Mouse (Mus musculus) embryonic facial prominence, embryonic 13.5 days (tissue): ENCODE results near the gene Lrig1. TPM values are rescaled to one million over a fixed set of nuclear protein-coding genes. Genes with fewer than 3 reads are reported as not detected.
"Not testable (repeated sequence)": the region's sequence is repeated elsewhere in the genome, so short reads cannot be mapped to it uniquely, and the experiment has no call there.

Source experiments
- ATAC-seq: fragments of 200-750 bp; cut with Nextera tagmentation; 2 replicates; pipeline ENCODE4 v1.8.0; 2017; ENCODE audit warnings: low read depth; ENCODE audit not compliant: insufficient number of reproducible peaks, insufficient read depth, low FRiP score, low TSS enrichment
- H3K27ac ChIP-seq: fragments of 300-500 bp; sonication (generic); 2 replicates; pipeline ENCODE4 v1.5.1; 2015; ENCODE audit warnings: moderate library complexity, mild to moderate bottlenecking, inconsistent platforms
- H3K27me3 ChIP-seq: fragments of 300-500 bp; sonication (generic); 2 replicates; pipeline ENCODE4 v1.6.1; 2015; ENCODE audit warnings: mild to moderate bottlenecking, inconsistent platforms
- H3K36me3 ChIP-seq: fragments of 300-500 bp; sonication (generic); 2 replicates; pipeline ENCODE4 v1.6.1; 2015; ENCODE audit warnings: mild to moderate bottlenecking, inconsistent platforms
- H3K4me1 ChIP-seq: fragments of 300-500 bp; sonication (generic); 2 replicates; pipeline ENCODE4 v1.6.1; 2015; ENCODE audit warnings: inconsistent platforms
- H3K4me2 ChIP-seq: fragments of 300-500 bp; sonication (generic); 2 replicates; pipeline ENCODE4 v1.6.1; 2015; ENCODE audit warnings: moderate library complexity, mild to moderate bottlenecking, inconsistent platforms
- H3K4me3 ChIP-seq: fragments of 300-500 bp; sonication (generic); 2 replicates; pipeline ENCODE4 v1.5.1; 2015; ENCODE audit warnings: mild to moderate bottlenecking, inconsistent platforms
- H3K9ac ChIP-seq: fragments of 300-500 bp; sonication (generic); 2 replicates; pipeline ENCODE4 v1.6.1; 2015; ENCODE audit warnings: mild to moderate bottlenecking, inconsistent platforms
- H3K9me3 ChIP-seq: fragments of 300-500 bp; sonication (generic); 2 replicates; pipeline ENCODE4 v1.6.1; 2016; ENCODE audit warnings: inconsistent platforms
- WGBS: fragments of 180-500 bp; shearing (Covaris S2); methylation state at CpG from one replicate; pipeline ENCODE4 v1.1.7; 2015; ENCODE audit warnings: mixed read lengths; 5-methylcytosine and 5-hydroxymethylcytosine counted together
- microRNA-seq: library from miRNA; unstranded; fragments of <30 nt; microRNA quantifications from one replicate; pipeline ENCODE4, GENCODE M21; 2016
- polyA plus RNA-seq: library from polyadenylated mRNA; unstranded; fragments of >200 nt; fragmentation: Nextera tagmentation; extraction: Ambion mirVana; gene quantifications from 2 replicates; pipeline ENCODE4 v1.2.1, GENCODE M21; 2015

Gene Lrig1
- polyA plus RNA-seq, 1 experiment from 2014 or later: 17.4 TPM

GRCm38 (mm10) chr6:94561346-94561745 is 138.6 kb downstream of the Lrig1 start:
- Histone ChIP-seq H3K27me3 (peaks cover 58% of the 10 kb centered on the region), H3K27ac (no peak overlapping the region), H3K36me3 (no peaks in the 10 kb centered on the region), H3K4me1 (peaks cover 4% of the 10 kb centered on the region; the same call in 1 of the 2 replicates), H3K9me3 (no peaks in the 10 kb centered on the region), H3K9ac (no peak overlapping the region), H3K4me3 (no peak overlapping the region), H3K4me2 (no peak overlapping the region)
- ATAC-seq: no peak
- 16% methylated on average over 1 of the region's 1 CpGs for WGBS

- H3K4me3 ChIP-seq: no peak overlapping the region
- H3K27ac ChIP-seq: no peak overlapping the region
- no peak for ATAC-seq
- no peaks in the 10 kb centered on the region for H3K36me3 ChIP-seq
- H3K27me3 ChIP-seq: peaks cover 55% of the 10 kb centered on the region
- H3K4me1 ChIP-seq: peaks cover 4% of the 10 kb centered on the region; the same call in 1 of the 2 replicates
- H3K4me2 ChIP-seq: no peak overlapping the region
- no peak overlapping the region for H3K9ac ChIP-seq
- 84% methylated on average over 1 of the region's 1 CpGs for WGBS
- H3K9me3 ChIP-seq: no peaks in the 10 kb centered on the region
Measured at GRCm38 (mm10) chr6:94560896-94561295, 139.1 kb downstream of the Lrig1 start.

DNA sequence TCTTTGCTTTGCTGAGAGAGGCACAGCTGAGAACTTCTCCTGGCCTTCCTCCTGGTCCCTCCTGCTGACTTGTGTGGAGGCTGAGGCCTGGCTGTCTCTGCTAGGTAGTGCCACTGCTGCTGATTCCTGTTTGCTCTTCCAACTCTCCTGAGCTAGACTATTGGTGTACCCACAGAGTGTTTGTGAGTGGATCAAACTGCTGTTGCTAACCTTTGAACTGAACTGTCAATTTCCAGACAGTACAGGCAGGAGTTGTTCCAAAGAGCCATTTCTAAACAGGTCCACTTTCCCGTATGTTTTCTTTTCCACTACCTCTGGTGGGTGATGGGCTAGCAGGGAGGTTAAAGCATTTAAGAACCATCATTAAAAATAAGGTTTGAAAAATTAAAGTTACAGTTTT is 141.4 kb downstream of the Lrig1 start:
- H3K9ac ChIP-seq, H3K4me1 ChIP-seq, H3K27ac ChIP-seq, H3K36me3 ChIP-seq, H3K4me2 ChIP-seq, H3K4me3 ChIP-seq, ATAC-seq, H3K9me3 ChIP-seq: not testable (repeated sequence)
- WGBS: 82% methylated on average over 1 of the region's 1 CpGs
- H3K27me3 ChIP-seq: peaks cover 46% of the 10 kb centered on the region

Small RNA genes lying within 50 kb of the gene (microRNA-seq; reads per million reads assigned to microRNA genes)
- not detected for gene Mir7041

Other genes with a start within 250 kb of the Lrig1 start
- 8.1 and 8.7 TPM in 2 replicates for gene Slc25a26, start 199.8 kb downstream of the Lrig1 start, polyA plus RNA-seq